Mouse (Mus musculus): ENCODE data around the gene Mad1l1.
A peak's percentile ranks its signal among the peaks of the same experiment; 100 is the strongest.

The Mad1l1 gene

GRCm38 (mm10) chr5:140324058-140324457, 2.7 kb upstream of the Mad1l1 start:
- DNase-seq (ENCODE audit: low spot score) = no peak

DNA sequence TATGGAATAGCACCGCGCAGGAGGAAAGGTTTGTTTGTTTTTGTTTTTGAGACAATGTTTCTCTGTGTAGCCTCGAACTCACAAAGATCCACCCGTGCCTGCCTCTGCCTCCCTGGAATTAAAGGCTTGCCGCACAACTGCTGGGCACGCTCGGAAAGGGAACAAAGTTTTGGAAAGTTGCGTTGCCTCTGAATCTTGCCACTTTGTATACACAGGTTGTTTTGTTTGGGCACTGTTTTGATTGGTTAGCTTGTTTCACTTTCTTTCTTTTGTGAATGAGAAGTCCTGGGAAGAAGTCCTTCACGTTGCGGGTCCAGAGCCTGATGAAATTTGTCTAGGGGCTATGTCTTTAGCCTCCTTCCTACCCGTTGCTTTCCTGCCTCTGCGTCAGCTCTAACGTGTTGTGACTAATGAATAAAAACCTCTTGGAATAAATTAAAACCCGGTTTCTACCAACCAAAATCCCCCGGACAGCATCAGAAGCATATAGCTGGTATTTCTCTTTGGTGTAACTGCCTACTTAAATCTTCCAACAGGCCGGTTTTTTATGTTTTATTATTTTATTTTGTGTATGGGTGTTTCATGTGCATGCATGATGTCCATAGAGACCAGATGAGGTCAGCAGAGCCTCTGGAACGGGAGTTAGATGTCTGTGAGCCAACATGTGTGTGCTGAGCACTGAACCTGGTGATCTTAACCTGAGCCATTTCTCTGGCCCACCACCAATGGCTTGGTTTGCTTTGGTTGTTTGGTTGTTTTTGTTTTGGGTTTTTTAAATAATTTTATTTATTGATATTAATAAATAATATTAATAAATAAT, 614 bp upstream of the Mad1l1 start:
- peak; percentile 7 for DNase-seq (ENCODE audit: low spot score)

DNA sequence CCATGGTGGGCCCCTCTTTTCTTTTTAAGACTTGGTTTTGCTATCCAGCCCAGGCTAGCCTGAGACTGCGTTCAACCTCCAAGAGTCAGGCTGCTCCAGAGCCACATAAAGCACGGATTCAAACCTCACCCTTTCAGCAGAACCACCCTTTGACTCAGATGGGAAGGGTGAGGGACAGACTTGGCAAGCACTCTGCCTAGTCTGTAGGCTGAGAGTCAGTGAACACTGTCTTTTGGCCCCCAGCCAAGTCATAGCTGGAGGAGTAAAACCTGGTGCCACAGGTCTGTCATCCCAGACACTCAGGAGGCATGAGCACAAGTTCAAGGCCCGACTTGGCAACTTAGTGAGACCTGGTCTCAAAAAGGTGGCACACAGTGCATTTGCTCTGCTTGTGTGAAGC, 4.6 kb downstream of the Mad1l1 start:
- no peak for DNase-seq (ENCODE audit: low spot score)

- no peak for DNase-seq (ENCODE audit: low spot score)
Observed at GRCm38 (mm10) chr5:140307602-140308001, 13.8 kb downstream of the Mad1l1 start.

GRCm38 (mm10) chr5:140306016-140306415, 15.3 kb downstream of the Mad1l1 start:
- DNase-seq (ENCODE audit: low spot score) = no peak

DNA sequence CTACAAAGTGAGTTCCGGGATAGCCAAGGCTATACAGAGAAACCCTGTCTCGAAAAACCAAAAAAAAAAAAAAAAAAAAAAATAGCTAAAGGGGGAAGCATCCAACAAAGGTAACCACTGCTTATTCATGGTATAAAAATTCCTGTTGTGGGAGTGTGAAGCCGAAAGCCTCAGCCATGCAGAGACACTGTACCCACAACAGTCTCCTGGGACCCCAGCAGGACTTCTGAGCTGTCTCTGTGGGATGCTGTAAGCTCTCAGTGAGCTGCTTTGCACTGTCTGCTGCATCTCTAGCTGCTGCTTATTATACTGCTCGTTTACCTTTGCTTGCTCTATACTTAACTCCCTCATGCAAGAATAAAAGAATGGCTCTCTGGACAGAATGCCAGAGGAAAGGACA, 23.1 kb downstream of the Mad1l1 start:
- no peak for DNase-seq (ENCODE audit: low spot score)

DNA sequence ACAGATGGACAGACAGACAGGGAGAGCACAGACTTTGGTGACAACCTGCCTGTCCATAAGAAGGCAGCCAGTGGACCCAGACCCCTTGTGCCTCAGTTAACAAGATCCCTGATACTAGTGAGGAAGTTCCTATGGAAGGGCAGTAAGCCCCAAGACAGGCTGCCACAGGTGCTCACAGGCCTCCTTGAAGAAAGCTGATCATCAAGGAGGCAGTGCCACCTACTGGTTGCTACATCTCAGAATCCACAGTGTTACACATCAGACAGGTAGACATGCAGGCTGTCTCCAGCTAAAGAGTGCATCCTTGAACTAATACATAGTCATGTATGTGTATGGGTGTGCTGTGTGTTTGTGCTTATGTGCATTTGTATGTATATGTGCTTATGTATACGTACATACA, 29.2 kb downstream of the Mad1l1 start:
- peak; percentile 33 for DNase-seq (ENCODE audit: low spot score)

DNA sequence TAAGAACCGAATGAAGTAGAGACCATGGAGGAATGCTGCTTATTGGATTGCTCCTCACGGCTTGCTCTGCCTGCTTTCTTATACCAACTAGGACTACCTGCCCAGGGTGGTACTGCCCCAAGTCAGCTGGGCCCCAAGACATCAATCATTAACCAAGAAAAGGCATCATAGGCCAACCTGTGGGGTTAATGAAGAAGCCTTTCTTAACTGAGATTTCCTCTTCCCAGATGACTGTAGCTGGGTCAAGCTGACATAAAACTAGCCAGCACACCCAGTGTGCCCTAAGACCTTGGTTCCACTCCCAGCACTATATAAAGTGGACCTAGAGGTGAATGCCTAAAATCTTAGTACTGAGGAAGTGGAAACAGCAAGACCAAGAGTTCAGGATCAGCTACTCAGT, 32.2 kb downstream of the Mad1l1 start:
- DNase-seq (ENCODE audit: low spot score) = no peak

- no peak for DNase-seq (ENCODE audit: low spot score)
Observed at GRCm38 (mm10) chr5:140288287-140288686, 33.1 kb downstream of the Mad1l1 start.

DNA sequence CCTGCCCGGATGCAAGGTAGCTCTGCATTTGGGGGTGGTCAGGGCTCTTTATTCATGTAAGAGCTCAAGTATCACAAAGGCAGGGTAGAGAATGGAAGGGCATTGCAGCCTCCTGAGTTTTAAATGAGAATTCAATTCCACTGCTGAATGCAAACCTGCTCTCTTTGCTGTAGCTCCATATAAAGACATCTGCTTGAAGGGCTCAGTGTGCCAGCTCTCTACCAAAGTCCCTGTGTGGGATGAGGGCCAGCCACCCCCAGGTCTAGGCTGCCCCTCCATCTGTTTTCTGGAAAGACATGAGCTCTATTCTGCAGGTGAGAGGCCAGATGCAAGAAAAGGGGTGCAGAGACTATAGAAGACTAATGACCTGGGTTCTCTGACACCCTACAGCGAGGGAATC, 36.6 kb downstream of the Mad1l1 start:
- no peak for DNase-seq (ENCODE audit: low spot score)

DNA sequence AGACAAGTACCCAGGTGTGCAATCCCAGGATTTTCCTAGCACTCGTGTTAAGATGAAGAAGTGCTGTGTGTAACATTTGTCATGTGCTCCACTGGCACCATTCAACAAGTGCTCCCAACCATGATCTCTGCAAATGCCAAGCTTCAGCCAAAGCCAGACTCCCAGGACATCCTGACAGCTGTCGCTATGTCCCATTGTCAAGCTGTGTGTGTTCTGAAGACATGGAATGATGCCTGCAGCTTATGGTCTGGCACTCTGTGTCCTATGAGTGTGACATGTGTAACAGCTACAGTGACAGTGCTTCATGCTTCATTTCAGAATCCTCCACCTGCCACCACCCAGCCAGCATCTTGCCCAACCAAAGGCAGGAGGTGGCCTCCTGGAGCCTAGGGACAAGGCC, 37.3 kb downstream of the Mad1l1 start:
- DNase-seq (ENCODE audit: low spot score) = no peak

- no peak for DNase-seq (ENCODE audit: low spot score)
Observed at GRCm38 (mm10) chr5:140282900-140283299, 38.5 kb downstream of the Mad1l1 start.

- DNase-seq (ENCODE audit: low spot score) = peak; percentile 27
Observed at GRCm38 (mm10) chr5:140282376-140282775, 39.0 kb downstream of the Mad1l1 start.

- no peak for DNase-seq (ENCODE audit: low spot score)
Observed at GRCm38 (mm10) chr5:140280205-140280604, 41.1 kb downstream of the Mad1l1 start.

GRCm38 (mm10) chr5:140276779-140277178, 44.6 kb downstream of the Mad1l1 start:
- DNase-seq (ENCODE audit: low spot score) = no peak

- DNase-seq (ENCODE audit: low spot score) = no peak
Observed at GRCm38 (mm10) chr5:140270976-140271685, 50.2 kb downstream of the Mad1l1 start.

DNA sequence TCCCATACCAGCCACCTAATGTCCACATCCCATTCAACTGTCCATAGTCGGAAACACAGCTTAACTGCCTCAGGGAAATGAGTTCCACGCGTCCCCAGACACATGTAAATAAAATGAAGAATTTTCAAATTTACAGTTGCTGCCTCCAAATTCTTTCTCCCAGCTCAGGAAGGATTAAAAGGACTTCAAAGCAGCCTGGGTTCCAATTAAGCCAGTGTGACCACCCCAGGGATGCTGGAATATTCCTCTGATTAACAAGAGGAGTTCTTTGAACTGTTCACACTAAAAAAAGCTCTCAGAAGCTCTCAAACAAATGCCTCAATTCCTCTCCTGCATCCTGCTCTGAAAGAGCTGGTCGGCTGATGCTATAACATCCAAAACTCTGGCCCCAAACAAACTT, 53.0 kb downstream of the Mad1l1 start:
- DNase-seq (ENCODE audit: low spot score) = no peak

DNA sequence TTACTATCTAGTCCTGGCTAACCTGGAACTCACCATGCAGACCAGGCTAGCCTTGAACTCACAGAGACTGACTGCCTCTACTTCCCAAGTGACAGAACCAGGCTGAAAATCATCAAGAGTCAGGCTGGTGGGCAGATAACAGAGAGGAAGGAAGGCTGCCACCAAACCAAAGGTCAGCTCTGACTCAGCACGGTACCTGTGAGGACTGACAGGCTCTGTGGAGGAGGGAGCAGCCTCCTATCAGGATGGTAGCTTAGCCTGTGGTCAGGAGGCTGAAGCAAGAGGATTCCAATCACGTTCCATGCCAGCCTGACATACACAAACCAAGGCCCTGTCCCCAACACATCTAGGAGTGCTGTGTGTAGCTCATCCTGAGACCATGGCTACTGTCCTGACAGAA, 54.3 kb downstream of the Mad1l1 start:
- DNase-seq (ENCODE audit: low spot score) = no peak

DNA sequence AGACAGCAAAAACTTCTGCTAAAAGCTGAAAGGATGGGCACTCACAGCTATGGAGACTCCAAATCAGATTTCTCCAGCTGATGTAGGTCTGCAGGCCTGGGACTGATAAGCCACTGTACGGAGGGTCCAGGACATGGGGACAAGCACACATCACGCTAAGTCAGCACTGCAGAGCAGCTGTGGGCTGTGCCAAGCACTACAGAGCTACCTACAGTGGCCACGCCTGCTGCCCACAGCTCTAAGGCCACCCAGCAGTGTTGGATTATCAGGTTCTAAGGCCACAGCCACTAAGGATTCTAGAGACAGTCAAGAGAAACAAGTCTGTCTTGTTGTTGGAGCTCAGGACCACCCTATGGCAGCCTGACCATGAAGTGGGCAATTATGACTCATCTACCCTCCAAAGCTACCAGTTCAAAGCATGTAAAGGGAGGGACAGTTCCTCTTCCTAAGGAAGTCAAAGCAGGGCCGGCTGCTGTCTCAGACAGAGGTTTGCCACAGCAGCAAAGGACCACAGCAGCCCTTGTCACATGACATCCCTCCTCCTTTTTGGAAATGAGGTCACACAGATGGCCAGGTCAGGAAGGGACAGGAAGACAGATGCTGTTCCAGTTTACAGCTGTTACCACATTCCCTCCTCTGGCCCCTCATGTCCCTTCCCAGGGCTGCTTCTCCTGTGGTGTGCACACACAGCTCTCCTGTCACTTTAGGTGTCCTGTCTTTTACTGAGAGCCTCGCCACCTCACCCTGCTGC, 56.4 kb downstream of the Mad1l1 start:
- DNase-seq (ENCODE audit: low spot score) = no peak

DNA sequence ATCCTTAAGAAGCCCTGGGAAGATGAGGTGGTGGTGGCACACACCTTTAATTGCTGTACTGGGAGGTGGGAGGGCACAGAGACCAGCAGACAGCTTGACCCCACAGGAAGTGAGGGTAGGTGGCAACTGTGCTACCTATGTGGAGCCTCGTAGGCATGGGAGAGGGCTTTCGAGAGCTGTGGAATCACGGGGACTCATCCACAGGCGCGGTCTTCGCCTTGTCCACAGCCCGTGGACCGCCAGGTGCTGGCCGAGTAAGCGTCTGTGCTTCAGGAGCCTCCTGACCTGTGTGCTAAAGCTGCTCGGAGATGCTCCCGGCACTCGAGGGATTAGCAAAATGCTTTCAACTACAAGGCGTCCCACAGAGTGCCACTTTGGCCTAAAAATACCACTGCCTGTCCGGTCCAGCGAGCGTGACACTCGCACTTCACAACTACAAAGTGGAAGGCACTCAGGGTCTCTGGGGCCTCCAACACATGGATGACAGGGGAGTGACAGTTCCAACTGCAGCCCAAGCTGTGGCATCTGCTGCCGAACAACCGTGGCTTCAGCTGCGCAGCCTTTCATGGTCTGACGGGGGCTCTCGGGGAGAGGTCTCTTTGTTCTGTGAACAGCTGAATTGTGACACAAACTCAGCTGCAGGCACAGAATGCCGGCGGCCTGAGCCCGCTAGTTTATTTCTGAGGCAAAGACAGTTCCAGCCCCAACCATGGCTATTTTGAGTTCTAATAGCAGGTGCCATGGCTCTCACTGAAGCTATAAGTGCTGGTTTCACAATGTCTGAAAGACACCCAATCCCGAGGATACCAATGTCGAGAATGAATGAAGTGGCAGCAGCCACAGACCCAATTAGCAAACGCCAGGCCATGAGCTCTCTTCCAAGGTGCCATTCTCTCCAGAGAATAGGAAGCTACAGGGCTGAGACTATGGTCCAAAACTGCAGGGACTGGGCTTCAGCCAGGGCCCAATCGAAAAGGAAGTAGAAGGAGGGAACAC, 57.3 kb downstream of the Mad1l1 start:
- DNase-seq (ENCODE audit: low spot score) = no peak

GRCm38 (mm10) chr5:140262401-140262800, 59.0 kb downstream of the Mad1l1 start:
- no peak for DNase-seq (ENCODE audit: low spot score)

GRCm38 (mm10) chr5:140261313-140261712, 60.0 kb downstream of the Mad1l1 start:
- DNase-seq (ENCODE audit: low spot score) = no peak

Measured in ovary, postnatal 14 days (tissue).